Mouse (Mus musculus) midbrain, embryonic 13.5 days (tissue): ENCODE data around the gene Mest. TPM values are rescaled to one million over a fixed set of nuclear protein-coding genes. Genes with fewer than 3 reads are reported as not detected.

Source experiments
- ATAC-seq: fragments of 200-750 bp; cut with Nextera tagmentation; 2 replicates; pipeline ENCODE4 v1.8.0; 2017; ENCODE audit warnings: mild to moderate bottlenecking, moderate TSS enrichment, moderate library complexity
- H3K27ac ChIP-seq: fragments of 300-500 bp; sonication (generic); 2 replicates; pipeline ENCODE4 v1.5.1; 2015; ENCODE audit warnings: inconsistent platforms, mild to moderate bottlenecking, moderate library complexity
- H3K27me3 ChIP-seq: fragments of 300-500 bp; sonication (generic); 2 replicates; pipeline ENCODE4 v1.6.1; 2015; ENCODE audit warnings: mild to moderate bottlenecking, inconsistent platforms
- H3K36me3 ChIP-seq: fragments of 300-500 bp; sonication (generic); 2 replicates; pipeline ENCODE4 v1.6.1; 2015; ENCODE audit warnings: mild to moderate bottlenecking, inconsistent platforms
- H3K4me1 ChIP-seq: fragments of 300-500 bp; sonication (generic); replicated peaks from 2 replicates; pipeline ENCODE4 v1.6.1; 2015; ENCODE audit warnings: inconsistent platforms
- H3K4me2 ChIP-seq: fragments of 300-500 bp; sonication (generic); replicated peaks from 2 replicates; pipeline ENCODE4 v1.6.1; 2015; ENCODE audit warnings: moderate library complexity, mild to moderate bottlenecking, inconsistent platforms
- H3K4me3 ChIP-seq: fragments of 300-500 bp; sonication (generic); replicated peaks from 2 replicates; pipeline ENCODE4 v1.5.1; 2015; ENCODE audit warnings: mild to moderate bottlenecking, inconsistent platforms
- H3K9ac ChIP-seq: fragments of 300-500 bp; sonication (generic); replicated peaks from 2 replicates; pipeline ENCODE4 v1.6.1; 2015; ENCODE audit warnings: mild to moderate bottlenecking, inconsistent platforms
- H3K9me3 ChIP-seq: fragments of 300-500 bp; sonication (generic); 2 replicates; pipeline ENCODE4 v1.6.1; 2016; ENCODE audit warnings: mild to moderate bottlenecking, inconsistent platforms
- WGBS: fragments of 180-500 bp; shearing (Covaris S2); methylation state at CpG from one replicate; pipeline ENCODE4 v1.1.7; 2015; 5-methylcytosine and 5-hydroxymethylcytosine counted together
- microRNA counts: library from miRNA; unstranded; fragments of <30 nt; microRNA quantifications from one replicate; lab custom pipeline; 2016
- microRNA-seq: library from miRNA; unstranded; fragments of <30 nt; microRNA quantifications from one replicate; pipeline ENCODE4, GENCODE M21; 2016
- polyA plus RNA-seq: library from polyadenylated mRNA; unstranded; fragments of >200 nt; fragmentation: Nextera tagmentation; extraction: Ambion mirVana; gene quantifications from 2 replicates; pipeline ENCODE4 v1.2.1, GENCODE M21; 2015

The Mest gene
- polyA plus RNA-seq, 1 experiment from 2014 or later = 409 TPM

GRCm38 (mm10) chr6:30748358-30748910 lies 25.1 kb downstream of the Mest start:
- no peak for ATAC-seq
- H3K36me3 ChIP-seq = peaks cover 74% of the 10 kb centered on the region
- WGBS = 79% methylated on average over 6 of the region's 6 CpGs

GRCm38 (mm10) chr6:30749042-30749689 lies 25.8 kb downstream of the Mest start:
- Histone ChIP-seq H3K9me3 (no peaks in the 10 kb centered on the region), H3K27ac (no peak overlapping the region), H3K4me1 (no peaks in the 10 kb centered on the region), H3K36me3 (peaks cover 66% of the 10 kb centered on the region), H3K9ac (no peak overlapping the region), H3K4me3 (no peak overlapping the region), H3K27me3 (no peaks in the 10 kb centered on the region), H3K4me2 (no peak overlapping the region)
- no peak for ATAC-seq
- 44% methylated on average over 2 of the region's 2 CpGs for WGBS

More at GRCm38 (mm10) chr6:30748358-30748910, 25.1 kb downstream of the Mest start:
- Histone ChIP-seq H3K27ac (no peak overlapping the region), H3K4me1 (no peaks in the 10 kb centered on the region), H3K4me3 (no peak overlapping the region), H3K4me2 (no peak overlapping the region), H3K9me3 (no peaks in the 10 kb centered on the region), H3K27me3 (no peaks in the 10 kb centered on the region), H3K9ac (no peak overlapping the region)

GRCm38 (mm10) chr6:30749892-30750291 lies 26.5 kb downstream of the Mest start:
- Histone ChIP-seq H3K4me1 (no peaks in the 10 kb centered on the region), H3K9me3 (no peaks in the 10 kb centered on the region), H3K36me3 (peaks cover 62% of the 10 kb centered on the region), H3K27me3 (no peaks in the 10 kb centered on the region), H3K9ac (no peak overlapping the region), H3K4me3 (no peak overlapping the region), H3K4me2 (no peak overlapping the region), H3K27ac (no peak overlapping the region)
- 91% methylated on average over 1 of the region's 1 CpGs for WGBS
- no peak for ATAC-seq

- 88% methylated on average over 6 of the region's 6 CpGs for WGBS
- ATAC-seq = no peak
- H3K9ac ChIP-seq = no peak overlapping the region
- H3K27ac ChIP-seq = no peak overlapping the region
- no peak overlapping the region for H3K4me3 ChIP-seq
- no peak overlapping the region for H3K4me2 ChIP-seq
- no peaks in the 10 kb centered on the region for H3K9me3 ChIP-seq
- no peaks in the 10 kb centered on the region for H3K4me1 ChIP-seq
- H3K36me3 ChIP-seq = peaks cover 56% of the 10 kb centered on the region
- H3K27me3 ChIP-seq = no peaks in the 10 kb centered on the region
Observed at GRCm38 (mm10) chr6:30750482-30750881, 27.1 kb downstream of the Mest start.

- WGBS = 88% methylated on average over 2 of the region's 2 CpGs
- H3K36me3 ChIP-seq = peaks cover 51% of the 10 kb centered on the region
Observed at GRCm38 (mm10) chr6:30751209-30751608, 27.9 kb downstream of the Mest start.

More at GRCm38 (mm10) chr6:30751209-30751608, 27.9 kb downstream of the Mest start:
- Histone ChIP-seq H3K27ac (no peak overlapping the region), H3K9me3 (no peaks in the 10 kb centered on the region), H3K9ac (no peak overlapping the region), H3K4me3 (no peak overlapping the region), H3K4me2 (no peak overlapping the region), H3K27me3 (no peaks in the 10 kb centered on the region), H3K4me1 (no peaks in the 10 kb centered on the region)
- ATAC-seq = no peak

MicroRNAs within 50 kb of the gene (microRNA counts, 519-probe panel; counts per million panel counts)
- 3,974 counts per million, percentile 74 among the panel's probes with 10 or more counts for microRNA mmu-miR-335-3p (lab: Ali Mortazavi, UCI)
- microRNA mmu-miR-335-5p (lab: Ali Mortazavi, UCI) = 6,504 counts per million, percentile 97 among the panel's probes with 10 or more counts

Small RNA genes within 50 kb of the gene (microRNA-seq; reads per million reads assigned to microRNA genes)
- 59,743 reads per million, percentile 100 among the genes with 10 or more reads in this experiment for gene Mir335

Other genes with a start within 250 kb of the Mest start
- gene Tmem209, start 213.8 kb upstream of the Mest start, polyA plus RNA-seq = 42.0 and 42.1 TPM in 2 replicates
- 0.31 TPM in 1 of 2 replicates, not detected in the other for gene Ssmem1, start 213.7 kb upstream of the Mest start, polyA plus RNA-seq
- 7.1 and 8.5 TPM in 2 replicates for gene Cpa2, start 182.0 kb upstream of the Mest start, polyA plus RNA-seq
- gene Cpa4, start 155.2 kb upstream of the Mest start, polyA plus RNA-seq = 2.4 and 2.5 TPM in 2 replicates
- 0.10 TPM in 1 of 2 replicates, not detected in the other for gene Cpa5, start 112.5 kb upstream of the Mest start, polyA plus RNA-seq
- gene Cpa1, start 84.3 kb upstream of the Mest start, polyA plus RNA-seq = 0.63 and 0.79 TPM in 2 replicates
- 15.5 and 17.1 TPM in 2 replicates for gene Cep41, start 29.8 kb upstream of the Mest start, polyA plus RNA-seq
- 37.7 and 39.2 TPM in 2 replicates for gene Copg2, start 173.2 kb downstream of the Mest start, polyA plus RNA-seq
- 0.28 TPM in 1 of 2 replicates, not detected in the other for gene Tsga13, start 192.0 kb downstream of the Mest start, polyA plus RNA-seq
- 0.23 TPM in 1 of 2 replicates, not detected in the other for gene Klf14, start 235.5 kb downstream of the Mest start, polyA plus RNA-seq